Mouse (Mus musculus) brown adipose tissue, adult 24 weeks (tissue): Measurements from ENCODE around the gene Olfr878. TPM values are rescaled to one million over a fixed set of nuclear protein-coding genes. Genes with fewer than 3 reads are reported as not detected.

ENCODE experiments used
- polyA plus RNA-seq: library from polyadenylated mRNA; stranded (reverse); fragments of >200 nt; gene quantifications from 2 replicates; pipeline ENCODE4 v1.2.4, GENCODE M21; 2012; ENCODE audit not compliant: missing spikeins, insufficient read depth, insufficient read length

Olfr878 gene
- polyA plus RNA-seq, 1 experiment = not detected

Other genes with a start within 250 kb of the Olfr878 start
- not detected in 2 replicates for gene Panx3, start 248.6 kb upstream of the Olfr878 start, polyA plus RNA-seq
- gene Olfr160, start 201.6 kb upstream of the Olfr878 start, polyA plus RNA-seq = not detected in 2 replicates
- not detected in 2 replicates for gene Olfr874, start 172.7 kb upstream of the Olfr878 start, polyA plus RNA-seq
- not detected in 2 replicates for gene Olfr875, start 146.0 kb upstream of the Olfr878 start, polyA plus RNA-seq
- not detected in 2 replicates for gene Olfr876, start 114.8 kb upstream of the Olfr878 start, polyA plus RNA-seq
- not detected in 2 replicates for gene Olfr877, start 63.6 kb upstream of the Olfr878 start, polyA plus RNA-seq
- not detected in 2 replicates for gene Olfr145, start 21.1 kb upstream of the Olfr878 start, polyA plus RNA-seq
- not detected in 2 replicates for gene Olfr881, start 74.0 kb downstream of the Olfr878 start, polyA plus RNA-seq
- gene Olfr883, start 108.0 kb downstream of the Olfr878 start, polyA plus RNA-seq = not detected in 2 replicates
- gene Olfr884, start 128.7 kb downstream of the Olfr878 start, polyA plus RNA-seq = not detected in 2 replicates
- gene Olfr885, start 143.5 kb downstream of the Olfr878 start, polyA plus RNA-seq = not detected in 2 replicates
- gene Olfr887, start 166.2 kb downstream of the Olfr878 start, polyA plus RNA-seq = not detected in 2 replicates
- not detected in 2 replicates for gene Olfr888, start 190.3 kb downstream of the Olfr878 start, polyA plus RNA-seq
- not detected in 2 replicates for gene Olfr889, start 197.4 kb downstream of the Olfr878 start, polyA plus RNA-seq
- not detected in 2 replicates for gene Olfr890, start 224.7 kb downstream of the Olfr878 start, polyA plus RNA-seq